ENCODE assay signal across 13 mouse cellular contexts in genomic region chr1:189085245-189085644, GRCm38 (mm10).
DNase-seq lines count a peak whose midpoint lies in the region; ATAC-seq and TF ChIP-seq lines count a peak whose summit lies in the region.
"Had no signal": no experiment of that assay in that cellular context is flagged by ENCODE, and none has a peak within 500 bp of the region (broad histone marks: within the 10 kb centered on the region; RNA-seq: fewer than 3 reads in every experiment).

No protein-coding gene starts in this region.

- H3K4me3 ChIP-seq in liver, embryonic 14.5 days (ENCODE audit: insufficient read depth in 1 of 2, low read depth in 2 of 2, low read length in 2 of 2), result no peak overlapping the region
- no peak overlapping the region for H3K4me3 ChIP-seq in neural tube, embryonic 15.5 days (replicated peaks)

- no peaks in the 10 kb centered on the region for H3K4me1 ChIP-seq in liver, embryonic 14.5 days (replicated peaks; ENCODE audit: control insufficient read depth in 2 of 2, insufficient read depth in 2 of 2, low read length in 1 of 2)
- peaks cover 4% of the 10 kb centered on the region for H3K4me1 ChIP-seq in neural tube, embryonic 15.5 days

- peak in 2 of 3 experiments; percentile 3 for DNase-seq in liver, embryonic 14.5 days (ENCODE audit: low read depth in 3 of 3, low spot score in 3 of 3)
- DNase-seq in liver, result no peak
- peak; percentile 2 to 25 for DNase-seq in CD8-positive naive resting alpha-beta T cell, adult 2 months (ENCODE audit: low read depth in 2 of 2, low spot score in 2 of 2)
- peak; percentile 30 to 36 for DNase-seq in thymus, postnatal 10 days (ENCODE audit: low spot score in 2 of 2)
- no peak for DNase-seq in kidney, adult 8-10 months
- DNase-seq in right cerebral cortex, adult 18-20 months, result no peak
- DNase-seq: adrenal gland, postnatal 25 days; gastrocnemius, postnatal 36 days; kidney, postnatal 14 days; right cerebral cortex, postnatal 4 days had no signal

- no peak overlapping the region for H3K9ac ChIP-seq in liver, embryonic 14.5 days (replicated peaks)
- H3K9ac ChIP-seq in neural tube, embryonic 15.5 days (replicated peaks), result no peak overlapping the region

- TF ChIP-seq EP300 in liver, embryonic 14.5 days (IDR thresholded peaks at IDR 0.05; ENCODE audit: low read depth), result no peak

- no peak for ATAC-seq in liver, embryonic 14.5 days (ENCODE audit: insufficient read depth)
- peak; percentile 76 for ATAC-seq in megakaryocyte, adult 5-6 weeks (ENCODE audit: poor library complexity, severe bottlenecking)
- ATAC-seq in neural tube, embryonic 15.5 days (ENCODE audit: low FRiP score), result no peak
- ATAC-seq: inflammation-experienced regulatory T-cells, adult 6 months had no signal

- no peak overlapping the region for H3K4me2 ChIP-seq in liver, embryonic 14.5 days (ENCODE audit: low read depth)
- no peak overlapping the region for H3K4me2 ChIP-seq in neural tube, embryonic 15.5 days

- H3K27me3 ChIP-seq in liver, embryonic 14.5 days (ENCODE audit: control insufficient read depth, insufficient read depth, low read length), result no peaks in the 10 kb centered on the region
- no peaks in the 10 kb centered on the region for H3K27me3 ChIP-seq in neural tube, embryonic 15.5 days (replicated peaks)

- WGBS in liver, embryonic 14.5 days (ENCODE audit: insufficient replicate concordance), result 13% methylated on average over 2 of the region's 2 CpGs
- 86% methylated on average over 2 of the region's 2 CpGs for WGBS in neural tube, embryonic 15.5 days

- no peak overlapping the region for H3K27ac ChIP-seq in liver, embryonic 14.5 days
- no peak overlapping the region for H3K27ac ChIP-seq in neural tube, embryonic 15.5 days (replicated peaks)

- H3K36me3 ChIP-seq in liver, embryonic 14.5 days (replicated peaks; ENCODE audit: control insufficient read depth, insufficient read depth, low read depth), result no peaks in the 10 kb centered on the region
- no peaks in the 10 kb centered on the region for H3K36me3 ChIP-seq in neural tube, embryonic 15.5 days

- no peaks in the 10 kb centered on the region; the same call in 1 of the 2 replicates for H3K9me3 ChIP-seq in liver, embryonic 14.5 days (ENCODE audit: control insufficient read depth, low read length)
- no peaks in the 10 kb centered on the region; the same call in 1 of the 2 replicates for H3K9me3 ChIP-seq in neural tube, embryonic 15.5 days (replicated peaks)

- no peak for TF ChIP-seq CTCF in liver, embryonic 14.5 days (IDR thresholded peaks at IDR 0.05; ENCODE audit: low read depth)

Comparison
In these comparisons a context has a peak if more than half of its experiments do, and no peak if none do; other contexts are left out.
1. DNase-seq: peak in liver, embryonic 14.5 days (2 of 3), CD8-positive naive resting alpha-beta T cell, adult 2 months (2 of 2) and thymus, postnatal 10 days (2 of 2); none in liver (single experiment), kidney, adult 8-10 months (0 of 2) and right cerebral cortex, adult 18-20 months (single experiment).